Mouse (Mus musculus) G1E-ER4 (cell line): ENCODE data around the gene St6galnac3. TPM values are rescaled to one million over a fixed set of nuclear protein-coding genes. Genes with fewer than 3 reads are reported as not detected.

Source experiments
- GATA1 ChIP-seq: IDR thresholded peaks from one replicate; pipeline ENCODE4 v1.8.0; 2012; ENCODE audit warnings: low read length, inconsistent platforms
- polyA plus RNA-seq: library from polyadenylated mRNA; stranded (reverse); fragments of >175 nt; gene quantifications from 2 replicates; pipeline ENCODE4 v1.2.3, GENCODE M21; 2012

Gene St6galnac3
- polyA plus RNA-seq, 1 experiment: 1.9 TPM

DNA sequence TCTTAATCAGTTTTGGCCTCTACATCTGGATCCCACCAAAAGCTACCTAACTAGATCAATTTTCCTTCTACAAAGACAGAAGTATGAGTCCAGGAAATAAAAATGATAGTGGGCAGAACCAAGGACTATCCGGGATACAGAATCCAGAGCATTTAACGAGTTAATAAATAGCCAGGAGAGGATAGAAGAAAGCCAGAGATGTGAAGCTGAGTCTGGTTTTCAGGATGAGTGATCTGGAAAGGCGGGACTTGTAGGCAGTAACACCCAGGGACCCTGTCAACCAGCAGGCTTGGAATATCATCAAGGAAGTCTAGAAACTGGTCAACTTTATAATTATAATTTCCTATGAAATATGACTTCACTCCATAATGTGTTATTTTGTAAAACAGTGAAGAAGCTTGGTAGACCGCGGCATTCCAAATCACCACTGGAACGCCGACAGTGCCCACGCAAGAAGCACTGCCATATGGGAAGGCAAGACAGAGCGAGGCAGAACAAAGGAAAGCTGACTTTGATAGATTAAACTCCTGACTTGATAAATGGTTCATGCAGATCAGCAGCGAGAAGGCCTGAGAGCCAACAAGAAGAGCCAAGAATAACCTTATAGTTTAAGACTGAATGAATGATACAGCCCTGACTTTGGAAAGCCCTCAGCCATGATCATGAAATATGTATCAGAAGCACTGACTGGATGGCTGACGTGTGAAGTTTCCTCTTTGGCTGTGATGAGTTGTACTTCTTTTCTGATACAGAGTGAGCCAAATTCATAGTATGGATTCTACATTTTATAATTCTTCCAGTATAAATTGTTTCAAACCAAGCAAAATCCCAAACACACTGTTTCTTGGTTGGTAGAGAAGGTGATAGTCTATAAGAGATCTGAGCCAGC lies 252.1 kb downstream of the St6galnac3 start:
- TF ChIP-seq GATA1: no peak

GRCm38 (mm10) chr3:153463849-153464248 lies 261.1 kb downstream of the St6galnac3 start:
- no peak for TF ChIP-seq GATA1

GRCm38 (mm10) chr3:153460173-153460572 lies 264.8 kb downstream of the St6galnac3 start:
- TF ChIP-seq GATA1: no peak

- TF ChIP-seq GATA1: no peak
Observed at GRCm38 (mm10) chr3:153458593-153458992, 266.4 kb downstream of the St6galnac3 start.

DNA sequence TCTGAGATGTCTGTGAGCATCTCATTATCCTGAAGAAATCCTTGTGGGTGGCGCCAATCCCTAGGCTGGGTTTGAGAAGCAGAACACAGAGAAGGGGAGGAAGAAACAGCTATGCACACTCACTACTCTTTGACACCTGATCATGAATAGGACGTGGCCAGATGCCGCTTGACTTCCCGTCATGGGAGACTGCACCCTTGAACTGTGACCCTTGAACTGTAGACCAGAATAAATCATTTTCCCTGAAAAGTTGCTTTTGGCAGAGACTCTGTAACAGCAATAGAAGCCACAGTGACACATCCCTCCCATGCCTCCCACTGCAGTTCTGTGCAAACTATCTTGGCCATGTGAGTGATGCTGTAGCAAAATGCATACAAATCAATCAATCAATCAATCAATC lies 267.3 kb downstream of the St6galnac3 start:
- no peak for TF ChIP-seq GATA1

- no peak for TF ChIP-seq GATA1
Observed at GRCm38 (mm10) chr3:153457203-153457602, 267.8 kb downstream of the St6galnac3 start.

DNA sequence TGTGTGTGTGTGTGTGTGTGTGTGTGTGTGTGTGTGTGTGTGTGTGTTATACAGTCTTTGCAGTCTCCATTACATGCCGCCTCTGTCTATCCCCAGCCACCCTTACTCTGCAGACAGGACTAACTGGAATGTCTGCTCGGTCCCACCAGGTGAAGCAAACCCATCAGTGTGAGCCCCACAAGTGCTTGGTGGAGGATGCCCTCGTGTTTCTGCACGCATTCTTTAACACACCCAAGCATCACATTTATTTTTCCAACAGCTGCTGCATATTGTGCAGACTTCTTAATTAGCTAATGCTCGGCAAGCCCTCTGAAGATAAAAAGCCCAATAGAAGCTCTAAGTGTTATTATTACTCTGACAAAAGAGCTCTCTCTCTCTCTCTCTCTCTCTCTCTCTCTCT lies 268.7 kb downstream of the St6galnac3 start:
- no peak for TF ChIP-seq GATA1

GRCm38 (mm10) chr3:153453127-153454049 lies 271.6 kb downstream of the St6galnac3 start:
- no peak for TF ChIP-seq GATA1

GRCm38 (mm10) chr3:153452299-153452996 lies 272.5 kb downstream of the St6galnac3 start:
- no peak for TF ChIP-seq GATA1

DNA sequence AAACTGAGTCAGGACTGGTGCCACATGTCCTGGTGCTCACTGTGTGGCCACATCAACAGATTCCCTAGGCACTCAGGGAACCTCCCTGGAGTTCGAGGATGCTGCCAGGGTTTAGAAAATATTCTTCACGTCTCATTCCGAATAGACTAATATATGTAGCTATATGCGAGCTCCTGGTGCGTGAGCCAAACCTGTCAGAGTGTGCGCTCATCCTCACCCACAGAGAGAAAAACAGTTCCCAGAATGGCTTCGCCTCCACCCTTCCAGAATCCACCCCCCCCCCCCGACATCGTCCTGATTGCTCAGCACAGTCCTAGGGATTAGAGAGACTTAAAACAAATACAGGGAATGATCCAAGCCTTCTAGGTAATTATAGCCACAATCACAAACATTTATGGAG lies 283.6 kb downstream of the St6galnac3 start:
- no peak for TF ChIP-seq GATA1

DNA sequence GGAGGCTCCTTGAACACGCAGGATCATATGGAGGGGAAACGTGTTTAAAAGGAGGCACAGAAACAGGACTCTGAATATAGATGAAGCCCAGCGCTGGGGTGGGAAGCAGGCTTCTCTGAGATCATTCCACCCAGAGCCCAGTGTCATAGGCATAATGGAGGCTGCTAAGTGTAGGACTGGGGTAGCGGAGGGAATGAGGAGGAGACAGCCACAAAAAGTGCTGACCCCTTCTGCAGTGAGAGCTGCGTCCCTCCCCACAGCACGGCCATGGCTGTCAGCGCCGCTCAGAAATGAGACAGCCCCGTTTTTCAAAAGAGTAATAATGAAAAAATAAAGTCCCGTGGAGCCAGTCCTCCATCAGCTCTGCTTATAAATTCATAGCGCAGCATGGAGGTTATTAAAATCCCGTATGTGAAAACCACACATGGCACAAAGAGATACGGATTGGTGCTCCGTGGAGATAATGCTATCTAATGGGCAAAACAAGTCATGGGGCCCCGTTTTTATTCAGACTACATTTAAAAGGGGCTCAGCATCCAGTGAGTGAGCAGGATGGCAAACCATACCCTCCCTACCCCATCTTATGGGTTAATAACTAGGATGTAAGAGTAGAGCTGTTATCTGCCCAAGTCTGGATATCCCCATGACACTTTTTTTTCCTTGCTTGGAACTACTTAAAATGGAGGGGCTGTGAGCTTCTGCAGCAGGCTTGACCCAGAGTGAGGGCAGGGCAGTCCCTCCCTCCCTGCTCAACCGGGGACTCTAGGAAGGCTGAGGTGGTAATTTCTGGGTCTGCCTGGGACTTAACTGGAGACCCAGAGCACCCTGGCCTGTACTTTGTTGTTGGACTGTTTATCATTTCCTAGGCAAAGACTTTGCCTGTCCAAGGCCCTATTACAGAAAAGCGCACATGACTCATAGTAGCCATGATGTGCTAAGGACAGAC lies 288.6 kb downstream of the St6galnac3 start:
- no peak for TF ChIP-seq GATA1

DNA sequence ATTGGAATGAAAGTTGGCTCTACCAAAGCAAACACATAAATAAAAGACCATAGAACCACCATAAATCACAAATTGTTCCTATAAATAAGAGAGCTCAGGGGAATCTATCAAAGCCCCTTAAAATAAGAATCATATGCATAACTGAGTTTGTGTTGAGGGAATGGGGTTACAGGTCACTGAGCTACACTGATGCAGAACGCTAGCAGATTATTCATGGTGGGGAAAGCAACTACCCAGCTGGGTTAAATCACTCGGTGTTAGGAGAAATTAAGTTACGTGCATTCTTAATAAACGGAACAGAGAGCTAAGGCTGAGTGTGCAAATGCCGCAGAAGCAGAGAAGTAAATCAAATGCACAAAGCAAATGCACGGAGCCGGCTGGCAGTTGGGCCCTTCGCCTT lies 292.0 kb downstream of the St6galnac3 start:
- no peak for TF ChIP-seq GATA1

GRCm38 (mm10) chr3:153432053-153432816 lies 292.7 kb downstream of the St6galnac3 start:
- no peak for TF ChIP-seq GATA1

DNA sequence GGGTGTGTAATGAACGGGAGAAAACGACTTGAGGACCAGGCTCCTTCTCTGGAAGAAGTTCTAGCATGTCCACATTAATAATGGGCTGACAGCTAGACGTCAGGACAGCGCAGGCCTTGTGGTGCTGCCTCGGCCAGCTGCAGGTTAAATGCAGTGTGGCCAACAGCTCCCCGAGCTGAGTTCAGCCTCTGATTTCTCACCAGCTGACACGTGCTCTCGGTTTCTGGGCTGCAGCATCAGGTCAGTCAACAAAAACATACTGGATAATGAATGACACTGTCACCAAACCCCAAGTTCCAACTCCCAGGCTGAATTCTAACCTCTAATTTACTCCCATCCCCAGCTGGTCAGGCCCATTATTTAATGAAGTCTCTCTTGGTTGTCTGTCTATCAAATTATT lies 295.1 kb downstream of the St6galnac3 start:
- TF ChIP-seq GATA1: no peak

DNA sequence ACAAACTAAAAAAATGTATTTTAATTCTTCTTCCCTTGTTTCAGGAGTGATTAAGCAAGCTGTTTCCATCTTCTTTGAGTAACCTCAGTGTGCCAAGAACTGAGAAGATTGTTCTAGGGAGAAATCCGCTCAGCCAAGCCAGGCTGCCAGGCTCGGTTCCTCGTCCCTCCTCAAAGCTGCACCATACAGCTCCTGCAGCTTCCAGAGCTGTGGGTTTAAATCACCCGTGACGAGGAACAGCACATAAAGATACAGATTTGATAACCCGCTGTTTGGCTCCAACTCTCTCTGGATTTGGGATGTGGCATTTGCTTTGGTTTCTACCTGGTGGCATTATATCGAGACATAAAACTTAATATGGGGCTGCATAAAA lies 303.1 kb downstream of the St6galnac3 start:
- TF ChIP-seq GATA1: no peak
